Mouse (Mus musculus): ENCODE measurements around the gene Eif2b1. TPM values are rescaled to one million over a fixed set of nuclear protein-coding genes. Genes with fewer than 3 reads are reported as not detected.

Gene Eif2b1
- polyA plus RNA-seq, 1 experiment from 2014 or later: 87.3 TPM

DNA sequence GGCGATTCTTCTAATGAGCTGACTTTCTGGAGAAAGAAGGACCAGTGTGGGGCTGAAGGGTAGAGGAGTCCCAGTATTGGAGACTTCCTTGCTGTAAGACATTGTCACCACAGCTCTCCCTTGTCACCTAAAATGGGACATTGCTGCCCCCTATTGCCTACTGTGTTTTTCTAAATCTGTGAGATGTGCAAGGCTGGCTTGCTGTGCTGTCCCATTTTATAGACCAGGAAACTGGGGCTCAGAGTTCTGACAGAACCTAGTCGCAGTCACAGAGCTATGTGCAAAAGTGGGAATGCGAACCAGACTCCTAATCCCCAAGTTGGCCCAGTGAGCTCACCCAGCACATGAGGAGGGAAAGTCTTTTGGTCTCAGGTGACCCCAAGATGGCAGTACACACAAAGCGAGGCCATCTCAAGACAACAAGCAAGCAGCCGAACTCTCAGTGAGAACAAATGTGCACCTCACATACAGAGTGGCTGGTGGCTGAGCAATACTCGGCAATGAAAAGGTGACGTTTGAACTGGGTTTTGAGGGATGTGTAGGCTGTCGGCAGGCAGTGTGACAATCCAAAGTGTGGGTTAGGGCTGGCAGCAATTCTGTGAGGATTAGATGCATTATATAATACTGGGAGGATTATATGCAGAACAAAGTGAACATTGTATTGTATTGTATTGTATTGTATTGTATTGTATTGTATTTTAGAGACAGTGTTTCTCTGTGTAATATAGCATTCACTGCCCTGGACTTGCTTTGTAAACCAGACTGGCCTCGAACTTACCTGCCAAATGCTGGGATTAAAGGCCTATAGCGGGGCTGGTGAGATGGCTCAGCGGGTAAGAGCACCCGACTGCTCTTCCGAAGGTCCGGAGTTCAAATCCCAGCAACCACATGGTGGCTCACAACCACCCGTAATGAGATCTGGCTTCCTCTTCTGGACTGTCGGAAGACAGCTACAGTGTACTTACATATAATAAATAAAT lies 39.8 kb downstream of the Eif2b1 start:
- Histone ChIP-seq H3K27ac (ENCODE audit: low read depth, low read length) (no peak overlapping the region), H3K4me3 (ENCODE audit: low read depth, low read length) (no peak overlapping the region), H3K9ac (ENCODE audit: low read length) (no peak overlapping the region), H3K4me1 (ENCODE audit: control insufficient read depth, insufficient read depth, low read length) (peaks cover 13% of the 10 kb centered on the region), H3K9me3 (ENCODE audit: control insufficient read depth, low read length) (no peaks in the 10 kb centered on the region), H3K36me3 (ENCODE audit: control insufficient read depth, insufficient read depth, low read length) (peaks cover 2% of the 10 kb centered on the region; the same call in 1 of the 2 replicates), H3K4me2 (no peak overlapping the region), H3K27me3 (ENCODE audit: control insufficient read depth, insufficient read depth, low read length) (no peaks in the 10 kb centered on the region)
- DNase-seq (ENCODE audit: low spot score, missing footprints) (no peak), ATAC-seq (ENCODE audit: low FRiP score) (no peak)
- 74% methylated on average over 15 of the region's 16 CpGs for WGBS

- no peaks in the 10 kb centered on the region for H3K36me3 ChIP-seq (ENCODE audit: control insufficient read depth, insufficient read depth, low read length)
- H3K27ac ChIP-seq (ENCODE audit: low read depth, low read length): no peak overlapping the region
- no peak for ATAC-seq (ENCODE audit: low FRiP score)
- DNase-seq (ENCODE audit: low spot score, missing footprints): peak; percentile 82
- H3K9me3 ChIP-seq (ENCODE audit: control insufficient read depth, low read length): no peaks in the 10 kb centered on the region
- H3K9ac ChIP-seq (ENCODE audit: low read length): peak overlapping the region; percentile 44
- no peak overlapping the region for H3K4me3 ChIP-seq (ENCODE audit: low read depth, low read length)
- no peaks in the 10 kb centered on the region for H3K27me3 ChIP-seq (ENCODE audit: control insufficient read depth, insufficient read depth, low read length)
- peak overlapping the region; percentile 35 for H3K4me2 ChIP-seq
- H3K4me1 ChIP-seq (ENCODE audit: control insufficient read depth, insufficient read depth, low read length): peaks cover 7% of the 10 kb centered on the region
- 4% methylated on average over 14 of the region's 17 CpGs for WGBS
Measured at GRCm38 (mm10) chr5:124536776-124537175, 42.2 kb downstream of the Eif2b1 start.

DNA sequence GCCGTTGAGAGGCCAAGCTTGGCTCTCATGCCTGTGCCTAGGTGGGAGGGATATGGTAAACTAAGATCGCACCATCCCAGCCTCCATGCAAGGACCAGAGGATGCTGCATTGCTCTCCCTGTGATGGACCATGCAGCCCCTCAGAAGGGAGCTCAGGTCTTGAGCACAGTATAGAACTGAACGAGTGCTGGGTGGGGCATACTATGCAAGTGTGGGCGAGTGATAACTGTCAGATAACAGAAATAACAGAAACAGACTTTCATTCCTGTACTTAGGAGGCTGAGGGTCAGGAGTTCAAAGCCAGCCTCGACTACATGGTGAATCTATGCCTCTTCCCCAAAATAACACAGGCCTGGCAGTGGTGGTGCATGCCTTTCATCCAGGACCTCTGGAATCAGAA lies 43.9 kb downstream of the Eif2b1 start:
- Histone ChIP-seq H3K9me3 (ENCODE audit: control insufficient read depth, low read length) (no peaks in the 10 kb centered on the region), H3K4me1 (ENCODE audit: control insufficient read depth, insufficient read depth, low read length) (peaks cover 12% of the 10 kb centered on the region), H3K27me3 (ENCODE audit: control insufficient read depth, insufficient read depth, low read length) (no peaks in the 10 kb centered on the region), H3K4me2 (no peak overlapping the region), H3K27ac (ENCODE audit: low read depth, low read length) (no peak overlapping the region), H3K36me3 (ENCODE audit: control insufficient read depth, insufficient read depth, low read length) (no peaks in the 10 kb centered on the region), H3K9ac (ENCODE audit: low read length) (no peak overlapping the region), H3K4me3 (ENCODE audit: low read depth, low read length) (no peak overlapping the region)
- ATAC-seq (ENCODE audit: low FRiP score) (no peak), DNase-seq (ENCODE audit: low spot score, missing footprints) (no peak)
- WGBS: 73% methylated on average over 5 of the region's 5 CpGs

- H3K4me1 ChIP-seq (ENCODE audit: control insufficient read depth, insufficient read depth, low read length): peaks cover 30% of the 10 kb centered on the region
- H3K9me3 ChIP-seq (ENCODE audit: control insufficient read depth, low read length): no peaks in the 10 kb centered on the region
- DNase-seq (ENCODE audit: low spot score, missing footprints): no peak
- ATAC-seq (ENCODE audit: low FRiP score): no peak
- H3K27ac ChIP-seq (ENCODE audit: low read depth, low read length): no peak overlapping the region
- H3K4me2 ChIP-seq: no peak overlapping the region
- H3K4me3 ChIP-seq (ENCODE audit: low read depth, low read length): no peak overlapping the region
- no peak overlapping the region for H3K9ac ChIP-seq (ENCODE audit: low read length)
- H3K36me3 ChIP-seq (ENCODE audit: control insufficient read depth, insufficient read depth, low read length): no peaks in the 10 kb centered on the region
- no peaks in the 10 kb centered on the region for H3K27me3 ChIP-seq (ENCODE audit: control insufficient read depth, insufficient read depth, low read length)
- WGBS: 37% methylated on average over 7 of the region's 7 CpGs
Measured at GRCm38 (mm10) chr5:124532451-124532850, 46.5 kb downstream of the Eif2b1 start.

DNA sequence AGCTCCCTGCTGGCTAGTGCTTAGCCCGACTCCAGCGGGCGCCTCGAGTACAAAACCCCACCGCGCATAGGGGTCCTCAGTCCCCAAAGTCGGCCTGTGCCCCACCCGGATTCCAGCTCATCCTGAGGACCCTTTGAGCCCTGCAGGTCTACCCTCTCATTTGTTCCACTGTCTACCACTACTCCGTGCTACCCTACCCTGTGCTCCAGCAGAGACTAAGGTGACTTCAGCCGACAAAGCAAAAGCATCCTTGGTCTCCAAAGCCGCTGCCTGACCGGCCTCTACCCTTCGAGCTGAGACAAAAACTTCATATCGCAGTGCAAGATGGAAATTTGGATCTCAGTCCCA lies 47.4 kb downstream of the Eif2b1 start:
- 11% methylated on average over 14 of the region's 14 CpGs for WGBS
- Histone ChIP-seq H3K9ac (ENCODE audit: low read length) (peak overlapping the region; percentile 74), H3K27ac (ENCODE audit: low read depth, low read length) (peak overlapping the region; percentile 57), H3K9me3 (ENCODE audit: control insufficient read depth, low read length) (no peaks in the 10 kb centered on the region), H3K4me3 (ENCODE audit: low read depth, low read length) (peak overlapping the region; percentile 71), H3K36me3 (ENCODE audit: control insufficient read depth, insufficient read depth, low read length) (no peaks in the 10 kb centered on the region), H3K27me3 (ENCODE audit: control insufficient read depth, insufficient read depth, low read length) (no peaks in the 10 kb centered on the region), H3K4me1 (ENCODE audit: control insufficient read depth, insufficient read depth, low read length) (peaks cover 27% of the 10 kb centered on the region), H3K4me2 (peak overlapping the region; percentile 61)
- DNase-seq (ENCODE audit: low spot score, missing footprints) (no peak), ATAC-seq (ENCODE audit: low FRiP score) (no peak; the same call in 1 of the 2 replicates)

DNA sequence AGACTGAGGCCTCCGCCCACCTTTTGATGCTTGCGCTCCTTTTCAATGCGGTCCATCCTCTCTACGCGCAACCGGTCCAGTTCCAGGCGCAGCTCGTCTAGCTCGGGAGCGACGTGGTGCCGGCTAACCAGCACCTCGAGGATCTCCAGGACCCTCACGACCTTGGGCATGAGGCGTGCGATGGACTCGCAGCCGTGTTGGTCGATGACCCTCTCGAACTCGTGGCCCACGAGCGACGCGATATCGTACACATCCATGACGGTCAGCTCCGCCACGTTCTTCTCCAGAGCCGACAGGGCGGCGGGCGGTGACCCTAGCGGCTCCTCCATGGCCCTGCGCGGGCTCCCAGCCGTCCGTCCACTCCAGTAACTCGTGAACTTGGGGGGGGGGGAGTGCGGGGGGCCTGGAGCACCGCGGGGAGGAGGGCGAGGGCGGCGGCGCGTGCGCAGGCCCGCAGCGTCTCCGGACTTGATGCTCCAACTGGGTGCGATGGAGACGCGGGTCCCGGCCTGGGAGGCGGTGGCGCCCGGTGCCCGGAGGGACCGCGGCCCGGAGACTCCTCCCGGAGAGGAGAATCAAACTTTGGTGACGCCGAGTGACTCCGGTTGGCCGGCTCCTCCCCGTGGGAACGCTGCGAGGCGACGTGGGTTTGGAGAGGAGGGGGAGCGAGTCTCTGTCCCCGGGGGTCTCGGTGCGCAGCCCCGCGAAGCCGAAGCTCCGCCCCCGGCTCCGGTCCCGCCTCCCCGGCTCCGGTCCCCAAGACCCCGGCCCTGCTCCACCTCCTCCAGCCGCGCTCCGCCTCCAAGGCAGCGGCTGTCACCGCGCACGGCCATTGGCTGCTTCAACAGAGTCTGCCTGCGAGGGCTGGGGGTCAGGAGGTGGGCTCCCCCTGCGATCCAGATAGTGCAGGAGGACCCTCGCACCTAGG lies 48.0 kb downstream of the Eif2b1 start, which contains the start of gene Rilpl1:
TSS of gene Rilpl1 (minus strand) at position 737 of the 928 bp plus-strand sequence.
- DNase-seq (ENCODE audit: low spot score, missing footprints) (peak; percentile 99), ATAC-seq (ENCODE audit: low FRiP score) (peak; percentile 95)
- peaks cover 26% of the 10 kb centered on the region for H3K4me1 ChIP-seq (ENCODE audit: control insufficient read depth, insufficient read depth, low read length)

DNA sequence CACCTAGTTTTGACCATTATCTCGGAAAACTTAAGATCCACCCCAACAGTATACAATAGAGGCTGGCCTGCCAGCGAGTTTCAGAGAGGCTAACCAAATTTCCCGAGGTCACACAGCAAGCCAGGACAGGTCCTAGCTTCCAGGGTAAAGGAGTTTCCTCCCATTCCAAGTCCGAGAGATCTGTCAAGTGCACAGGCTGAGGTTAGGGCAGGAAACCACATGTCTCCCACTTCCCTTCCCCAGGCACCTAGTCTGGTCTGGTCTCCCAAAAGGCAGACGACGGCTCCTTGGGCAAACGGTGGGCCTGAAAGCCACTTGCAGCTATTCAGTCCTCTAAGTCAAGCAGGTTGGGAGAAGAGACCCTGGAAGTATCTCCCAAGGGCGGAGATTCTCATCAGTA lies 49.2 kb downstream of the Eif2b1 start:
- H3K4me2 ChIP-seq: peak overlapping the region; percentile 61
- no peaks in the 10 kb centered on the region for H3K9me3 ChIP-seq (ENCODE audit: control insufficient read depth, low read length)
- H3K27me3 ChIP-seq (ENCODE audit: control insufficient read depth, insufficient read depth, low read length): no peaks in the 10 kb centered on the region
- no peaks in the 10 kb centered on the region for H3K36me3 ChIP-seq (ENCODE audit: control insufficient read depth, insufficient read depth, low read length)
- DNase-seq (ENCODE audit: low spot score, missing footprints) (no peak), ATAC-seq (ENCODE audit: low FRiP score) (no peak)
- peaks cover 26% of the 10 kb centered on the region for H3K4me1 ChIP-seq (ENCODE audit: control insufficient read depth, insufficient read depth, low read length)
- peak overlapping the region; percentile 71; the same call in 1 of the 2 replicates for H3K4me3 ChIP-seq (ENCODE audit: low read depth, low read length)
- 66% methylated on average over 8 of the region's 8 CpGs for WGBS
- peak overlapping the region; percentile 74 for H3K9ac ChIP-seq (ENCODE audit: low read length)
- no peak overlapping the region for H3K27ac ChIP-seq (ENCODE audit: low read depth, low read length)

More for the DNA sequence above, 48.0 kb downstream of the Eif2b1 start, which contains the start of gene Rilpl1:
- Histone ChIP-seq H3K36me3 (ENCODE audit: control insufficient read depth, insufficient read depth, low read length) (no peaks in the 10 kb centered on the region), H3K9ac (ENCODE audit: low read length) (peak within 1 kb of the TSS; percentile 74), H3K9me3 (ENCODE audit: control insufficient read depth, low read length) (no peaks in the 10 kb centered on the region), H3K4me2 (peak within 1 kb of the TSS; percentile 61), H3K27me3 (ENCODE audit: control insufficient read depth, insufficient read depth, low read length) (no peaks in the 10 kb centered on the region), H3K27ac (ENCODE audit: low read depth, low read length) (peak within 1 kb of the TSS; percentile 57), H3K4me3 (ENCODE audit: low read depth, low read length) (peak within 1 kb of the TSS; percentile 71)
- WGBS: under 1% methylated on average over 82 of the region's 96 CpGs

DNA sequence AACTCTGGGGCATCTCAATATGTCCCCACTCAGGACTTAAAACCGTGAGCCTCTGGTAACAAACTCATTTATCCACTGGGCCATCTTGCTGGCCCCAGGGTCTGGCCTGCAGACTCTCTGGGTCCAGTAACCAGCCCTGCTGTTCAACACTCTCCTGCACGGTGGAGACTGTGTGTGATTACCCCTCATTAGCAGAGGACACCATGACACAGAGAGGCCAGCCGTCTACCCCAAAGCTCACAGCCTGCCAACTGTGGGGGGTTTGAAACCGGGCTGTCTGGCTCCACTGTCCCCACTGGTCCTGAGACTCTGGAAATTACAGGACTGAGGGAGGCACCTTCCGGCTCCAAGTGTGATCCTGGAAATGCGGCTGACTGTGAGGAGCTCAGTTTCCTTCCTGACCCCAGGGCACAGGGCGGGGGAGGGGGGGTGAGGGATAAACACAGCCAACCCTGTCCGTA lies 49.7 kb downstream of the Eif2b1 start:
- Histone ChIP-seq H3K27me3 (ENCODE audit: control insufficient read depth, insufficient read depth, low read length) (no peaks in the 10 kb centered on the region), H3K27ac (ENCODE audit: low read depth, low read length) (no peak overlapping the region), H3K4me1 (ENCODE audit: control insufficient read depth, insufficient read depth, low read length) (peaks cover 26% of the 10 kb centered on the region), H3K4me3 (ENCODE audit: low read depth, low read length) (peak overlapping the region; percentile 4; the same call in 1 of the 2 replicates), H3K4me2 (peak overlapping the region; percentile 32), H3K9me3 (ENCODE audit: control insufficient read depth, low read length) (no peaks in the 10 kb centered on the region), H3K9ac (ENCODE audit: low read length) (peak overlapping the region; percentile 30; the same call in 1 of the 2 replicates), H3K36me3 (ENCODE audit: control insufficient read depth, insufficient read depth, low read length) (no peaks in the 10 kb centered on the region)
- WGBS: 49% methylated on average over 8 of the region's 8 CpGs
- DNase-seq (ENCODE audit: low spot score, missing footprints) (no peak), ATAC-seq (ENCODE audit: low FRiP score) (no peak)

Data from midbrain, embryonic 11.5 days (tissue).